Mouse (Mus musculus): ENCODE measurements around the gene Srsf7. TPM values are rescaled to one million over a fixed set of nuclear protein-coding genes. Genes with fewer than 3 reads are reported as not detected.
"Not testable (repeated sequence)": the region's sequence is repeated elsewhere in the genome, so short reads cannot be mapped to it uniquely, and the experiment has no call there.

Gene Srsf7
- polyA plus RNA-seq, 1 experiment from 2014 or later: 693 TPM

GRCm38 (mm10) chr17:80193075-80193474 lies 14.0 kb downstream of the Srsf7 start:
- peaks cover 33% of the 10 kb centered on the region for H3K36me3 ChIP-seq
- no peak overlapping the region for H3K9ac ChIP-seq
- no peak overlapping the region for H3K4me3 ChIP-seq
- no peaks in the 10 kb centered on the region for H3K4me1 ChIP-seq
- WGBS: 67% methylated on average over 5 of the region's 5 CpGs
- no peak overlapping the region for H3K4me2 ChIP-seq
- H3K27me3 ChIP-seq: no peaks in the 10 kb centered on the region
- ATAC-seq (ENCODE audit: insufficient number of reproducible peaks, insufficient read depth, low FRiP score, low TSS enrichment, low read depth): no peak
- H3K27ac ChIP-seq: no peak overlapping the region
- no peaks in the 10 kb centered on the region for H3K9me3 ChIP-seq

GRCm38 (mm10) chr17:80183615-80184014 lies 23.5 kb downstream of the Srsf7 start:
- Histone ChIP-seq H3K9me3 (0 out of 2 replicates have a peak, but pooled peaks cover 5% of the 10 kb centered on the region), H3K36me3 (no peaks in the 10 kb centered on the region; the same call in 1 of the 2 replicates), H3K27ac (no peak overlapping the region), H3K27me3 (no peaks in the 10 kb centered on the region), H3K9ac (no peak overlapping the region), H3K4me3 (no peak overlapping the region), H3K4me2 (no peak overlapping the region), H3K4me1 (no peaks in the 10 kb centered on the region)
- ATAC-seq (ENCODE audit: insufficient number of reproducible peaks, insufficient read depth, low FRiP score, low TSS enrichment, low read depth): no peak
- WGBS: 83% methylated on average over 10 of the region's 10 CpGs

- no peaks in the 10 kb centered on the region for H3K27me3 ChIP-seq
- peak; percentile 57; the same call in 1 of the 2 replicates for ATAC-seq (ENCODE audit: insufficient number of reproducible peaks, insufficient read depth, low FRiP score, low TSS enrichment, low read depth)
- H3K4me3 ChIP-seq: no peak overlapping the region
Observed at GRCm38 (mm10) chr17:80180468-80180867, 26.6 kb downstream of the Srsf7 start.

DNA sequence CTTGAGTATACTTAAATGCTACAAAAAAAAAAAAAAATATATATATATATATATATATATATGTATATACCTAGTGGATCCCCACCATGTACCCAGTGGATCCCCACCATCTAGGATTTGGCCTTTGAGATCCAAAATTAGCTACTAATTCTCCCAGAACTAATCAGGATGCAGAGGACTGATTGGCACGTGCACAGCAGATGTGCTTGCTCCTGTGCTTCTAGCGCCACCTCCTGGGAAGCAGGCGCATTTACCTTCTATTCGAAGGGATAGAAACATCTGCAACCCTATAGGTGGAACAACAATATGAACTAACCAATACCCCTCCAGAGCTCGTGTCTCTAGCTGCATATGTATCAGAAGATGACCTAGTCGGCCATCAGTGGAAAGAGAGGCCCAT lies 27.1 kb downstream of the Srsf7 start:
- Histone ChIP-seq H3K4me2 (no peak overlapping the region), H3K27ac (no peak overlapping the region), H3K4me3 (no peak overlapping the region), H3K4me1 (no peaks in the 10 kb centered on the region), H3K9ac (no peak overlapping the region), H3K27me3 (no peaks in the 10 kb centered on the region), H3K36me3 (no peaks in the 10 kb centered on the region; the same call in 1 of the 2 replicates), H3K9me3 (no peaks in the 10 kb centered on the region)
- peak; percentile 24; the same call in 1 of the 2 replicates for ATAC-seq (ENCODE audit: insufficient number of reproducible peaks, insufficient read depth, low FRiP score, low TSS enrichment, low read depth)
- 1% methylated on average over 6 of the region's 6 CpGs for WGBS

More at GRCm38 (mm10) chr17:80180468-80180867, 26.6 kb downstream of the Srsf7 start:
- H3K9me3 ChIP-seq: no peaks in the 10 kb centered on the region
- H3K4me2 ChIP-seq: no peak overlapping the region
- no peak overlapping the region for H3K27ac ChIP-seq
- no peak overlapping the region for H3K9ac ChIP-seq
- H3K36me3 ChIP-seq: no peaks in the 10 kb centered on the region; the same call in 1 of the 2 replicates
- no peaks in the 10 kb centered on the region for H3K4me1 ChIP-seq

GRCm38 (mm10) chr17:80178846-80179245 lies 28.3 kb downstream of the Srsf7 start:
- H3K4me2 ChIP-seq; H3K4me1 ChIP-seq; H3K9me3 ChIP-seq; H3K36me3 ChIP-seq; H3K4me3 ChIP-seq; H3K27me3 ChIP-seq; H3K9ac ChIP-seq; ATAC-seq (ENCODE audit: insufficient number of reproducible peaks, insufficient read depth, low FRiP score, low TSS enrichment, low read depth); H3K27ac ChIP-seq: not testable (repeated sequence)
- 95% methylated on average over 3 of the region's 3 CpGs for WGBS

- Histone ChIP-seq H3K27ac (no peak overlapping the region), H3K27me3 (no peaks in the 10 kb centered on the region), H3K4me3 (no peak overlapping the region), H3K9ac (no peak overlapping the region), H3K4me1 (no peaks in the 10 kb centered on the region), H3K9me3 (no peaks in the 10 kb centered on the region), H3K36me3 (no peaks in the 10 kb centered on the region), H3K4me2 (no peak overlapping the region)
- ATAC-seq (ENCODE audit: insufficient number of reproducible peaks, insufficient read depth, low FRiP score, low TSS enrichment, low read depth): no peak
- WGBS: 88% methylated on average over 3 of the region's 3 CpGs
Observed at GRCm38 (mm10) chr17:80175966-80176365, 31.1 kb downstream of the Srsf7 start.

DNA sequence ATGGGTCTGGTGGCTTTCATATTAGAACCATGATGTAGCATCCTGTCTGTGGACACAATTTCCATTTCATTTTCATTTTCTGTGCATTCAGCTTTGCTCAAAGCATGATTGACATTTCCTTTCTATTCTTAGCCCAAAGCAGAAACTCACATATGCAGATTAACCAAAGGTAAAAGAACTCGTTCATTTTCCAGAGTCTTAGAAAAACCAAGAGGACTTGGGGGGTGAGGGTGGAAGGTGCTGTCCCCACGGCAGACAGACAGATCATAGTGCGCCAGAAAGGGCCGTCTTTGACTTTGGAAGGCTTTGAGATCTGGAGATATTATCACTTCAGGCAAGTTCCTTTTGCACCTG lies 31.7 kb downstream of the Srsf7 start:
- no peak overlapping the region for H3K27ac ChIP-seq
- no peaks in the 10 kb centered on the region for H3K27me3 ChIP-seq
- no peak overlapping the region for H3K9ac ChIP-seq
- H3K4me3 ChIP-seq: no peak overlapping the region
- H3K36me3 ChIP-seq: no peaks in the 10 kb centered on the region
- 74% methylated on average over 4 of the region's 4 CpGs for WGBS
- no peak for ATAC-seq (ENCODE audit: insufficient number of reproducible peaks, insufficient read depth, low FRiP score, low TSS enrichment, low read depth)
- no peaks in the 10 kb centered on the region for H3K9me3 ChIP-seq
- no peaks in the 10 kb centered on the region for H3K4me1 ChIP-seq
- H3K4me2 ChIP-seq: no peak overlapping the region

GRCm38 (mm10) chr17:80174699-80175385 lies 32.3 kb downstream of the Srsf7 start:
- Histone ChIP-seq H3K9ac (no peak overlapping the region), H3K4me2 (no peak overlapping the region), H3K27ac (no peak overlapping the region), H3K9me3 (no peaks in the 10 kb centered on the region), H3K4me3 (no peak overlapping the region), H3K27me3 (no peaks in the 10 kb centered on the region), H3K36me3 (no peaks in the 10 kb centered on the region), H3K4me1 (no peaks in the 10 kb centered on the region)
- no peak for ATAC-seq (ENCODE audit: insufficient number of reproducible peaks, insufficient read depth, low FRiP score, low TSS enrichment, low read depth)
- whole genome bisulfite sequencing: 67% methylated on average over 19 of the region's 19 CpGs

- Histone ChIP-seq H3K36me3 (no peaks in the 10 kb centered on the region), H3K9ac (no peak overlapping the region), H3K27me3 (no peaks in the 10 kb centered on the region), H3K4me2 (no peak overlapping the region), H3K27ac (no peak overlapping the region), H3K4me1 (no peaks in the 10 kb centered on the region), H3K4me3 (no peak overlapping the region), H3K9me3 (no peaks in the 10 kb centered on the region)
- no peak for ATAC-seq (ENCODE audit: insufficient number of reproducible peaks, insufficient read depth, low FRiP score, low TSS enrichment, low read depth)
- WGBS: 87% methylated on average over 3 of the region's 3 CpGs
Observed at GRCm38 (mm10) chr17:80174146-80174545, 33.0 kb downstream of the Srsf7 start.

DNA sequence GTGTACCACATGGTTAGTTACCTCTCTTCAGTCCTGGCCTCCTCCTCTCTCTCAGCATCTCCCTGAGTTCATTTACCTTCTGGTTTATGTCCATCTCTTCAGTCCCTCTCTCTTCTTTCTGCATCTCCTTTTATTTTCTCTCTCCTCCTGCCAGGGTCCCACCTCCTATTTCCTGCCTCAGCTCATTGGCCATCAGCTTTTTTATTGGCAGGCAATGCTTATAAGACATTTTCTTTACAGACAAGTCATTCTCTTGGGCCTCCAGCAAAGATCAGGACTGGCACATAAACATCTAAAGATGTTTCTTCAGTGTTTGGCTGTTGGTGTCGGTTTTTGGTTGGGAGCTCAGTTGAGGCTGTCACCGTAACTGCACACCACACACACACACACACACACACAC lies 33.4 kb downstream of the Srsf7 start:
- H3K27ac ChIP-seq: no peak overlapping the region
- H3K4me1 ChIP-seq: peaks cover 2% of the 10 kb centered on the region
- 81% methylated on average over 2 of the region's 2 CpGs for WGBS
- H3K27me3 ChIP-seq: no peaks in the 10 kb centered on the region
- H3K9me3 ChIP-seq: no peaks in the 10 kb centered on the region
- no peak overlapping the region for H3K4me2 ChIP-seq
- no peak overlapping the region for H3K4me3 ChIP-seq
- no peak for ATAC-seq (ENCODE audit: insufficient number of reproducible peaks, insufficient read depth, low FRiP score, low TSS enrichment, low read depth)
- H3K9ac ChIP-seq: no peak overlapping the region
- no peaks in the 10 kb centered on the region for H3K36me3 ChIP-seq

DNA sequence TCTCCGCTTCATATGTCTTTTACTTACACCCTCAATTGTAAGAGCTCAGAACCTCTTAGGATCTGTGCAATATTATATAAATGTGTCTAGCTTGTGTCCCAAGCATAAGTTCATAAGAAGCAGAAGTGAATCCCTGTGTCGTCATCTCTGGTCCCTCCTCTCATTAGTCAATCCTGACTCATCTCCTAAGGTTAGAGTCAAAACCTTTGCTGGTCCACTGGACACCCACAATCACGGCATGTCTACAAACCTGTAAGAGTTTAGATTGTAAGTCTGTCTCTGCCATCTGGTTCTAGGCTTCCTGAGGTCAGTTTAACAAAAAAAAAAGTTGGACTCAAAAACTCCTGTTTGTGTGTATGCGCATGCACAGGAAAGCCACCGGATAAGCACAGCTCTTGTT lies 34.3 kb downstream of the Srsf7 start:
- ATAC-seq (ENCODE audit: insufficient number of reproducible peaks, insufficient read depth, low FRiP score, low TSS enrichment, low read depth): no peak
- Histone ChIP-seq H3K27me3 (no peaks in the 10 kb centered on the region), H3K4me2 (no peak overlapping the region), H3K9me3 (no peaks in the 10 kb centered on the region), H3K4me1 (peaks cover 12% of the 10 kb centered on the region), H3K9ac (no peak overlapping the region), H3K4me3 (no peak overlapping the region), H3K36me3 (no peaks in the 10 kb centered on the region), H3K27ac (no peak overlapping the region)
- WGBS: 84% methylated on average over 5 of the region's 5 CpGs

DNA sequence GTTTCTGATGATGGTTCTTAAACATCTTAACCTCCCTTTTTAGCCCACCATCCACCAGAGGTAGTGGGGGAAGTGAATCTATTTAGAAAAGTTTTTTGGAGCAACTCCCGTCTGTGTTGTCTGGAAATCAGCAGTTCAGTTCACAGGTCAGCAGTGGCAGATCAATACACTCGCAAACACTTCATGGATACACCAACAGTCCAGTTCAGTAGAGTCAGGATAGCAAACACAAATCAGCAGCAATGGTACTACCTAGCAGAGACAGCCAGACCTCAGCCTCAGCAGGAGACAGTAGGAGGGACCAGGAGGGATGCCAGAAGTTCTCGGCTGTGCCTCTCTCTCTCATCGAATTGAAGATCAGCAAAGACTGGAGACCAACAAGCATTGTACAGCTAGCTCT lies 35.2 kb downstream of the Srsf7 start:
- H3K4me2 ChIP-seq: no peak overlapping the region
- no peaks in the 10 kb centered on the region for H3K27me3 ChIP-seq
- no peaks in the 10 kb centered on the region for H3K36me3 ChIP-seq
- no peaks in the 10 kb centered on the region for H3K9me3 ChIP-seq
- peaks cover 16% of the 10 kb centered on the region for H3K4me1 ChIP-seq
- no peak overlapping the region for H3K9ac ChIP-seq
- no peak overlapping the region for H3K4me3 ChIP-seq
- ATAC-seq (ENCODE audit: insufficient number of reproducible peaks, insufficient read depth, low FRiP score, low TSS enrichment, low read depth): no peak
- H3K27ac ChIP-seq: no peak overlapping the region
- 88% methylated on average over 4 of the region's 4 CpGs for WGBS
